Mouse (Mus musculus): Measurements from ENCODE around the gene Robo1. TPM values are rescaled to one million over a fixed set of nuclear protein-coding genes. Genes with fewer than 3 reads are reported as not detected.

The Robo1 gene
- polyA plus RNA-seq, 1 experiment from 2014 or later, result 30.1 TPM

DNA sequence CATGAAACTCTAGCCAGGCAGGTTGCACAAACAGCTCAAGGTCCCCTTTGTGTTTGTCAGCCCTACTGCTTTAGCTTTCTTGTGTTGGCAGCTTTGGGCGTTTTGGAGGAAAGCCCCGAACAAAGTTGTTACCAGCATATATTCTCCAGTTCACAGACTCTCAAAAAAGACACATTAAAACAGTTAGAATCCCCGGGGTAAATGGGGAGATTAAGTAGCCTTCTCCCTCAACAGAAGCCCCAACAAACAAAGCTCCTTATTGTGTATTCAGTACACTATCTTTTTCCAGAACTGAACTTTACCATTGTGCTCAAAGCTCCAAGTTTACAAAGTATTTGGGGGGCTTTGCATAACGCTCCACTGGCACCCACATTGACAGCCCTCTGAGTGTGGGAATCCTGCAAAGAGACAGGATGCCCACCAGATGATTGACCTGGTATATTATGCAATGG lies 302.6 kb downstream of the Robo1 start:
- WGBS, result 55% methylated on average over 4 of the region's 4 CpGs
- no peak overlapping the region for H3K4me2 ChIP-seq
- no peak for ATAC-seq (ENCODE audit: insufficient number of reproducible peaks, low FRiP score)
- no peaks in the 10 kb centered on the region for H3K27me3 ChIP-seq (replicated peaks)
- H3K4me1 ChIP-seq (replicated peaks), result no peaks in the 10 kb centered on the region
- H3K9ac ChIP-seq, result no peak overlapping the region
- H3K4me3 ChIP-seq, result no peak overlapping the region
- no peaks in the 10 kb centered on the region for H3K9me3 ChIP-seq (replicated peaks)
- H3K36me3 ChIP-seq, result no peaks in the 10 kb centered on the region
- no peak overlapping the region for H3K27ac ChIP-seq (ENCODE audit: poor library complexity, severe bottlenecking)

DNA sequence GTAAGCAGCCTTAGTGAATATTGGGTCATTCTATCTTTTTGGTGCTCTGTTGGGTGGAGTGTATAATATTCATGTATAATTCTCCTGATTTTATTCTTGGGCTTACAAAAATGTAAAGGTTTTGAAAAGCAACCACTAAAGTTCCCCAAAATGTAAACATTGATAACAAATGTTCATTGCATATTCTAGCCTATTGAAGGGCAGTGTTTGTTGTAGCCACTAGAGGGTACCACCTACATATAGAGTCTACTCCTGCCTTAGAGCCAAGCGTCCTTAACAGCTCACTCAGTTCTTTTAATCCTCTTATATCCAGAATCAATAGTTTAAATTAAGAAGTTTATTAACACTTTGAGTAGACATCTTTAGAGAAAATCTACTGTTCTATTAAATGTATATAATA lies 306.8 kb downstream of the Robo1 start:
- no peak overlapping the region for H3K4me2 ChIP-seq
- H3K4me3 ChIP-seq, result no peak overlapping the region
- H3K9me3 ChIP-seq (replicated peaks), result no peaks in the 10 kb centered on the region
- H3K9ac ChIP-seq, result no peak overlapping the region
- H3K36me3 ChIP-seq, result no peaks in the 10 kb centered on the region
- no peaks in the 10 kb centered on the region for H3K27me3 ChIP-seq (replicated peaks)
- 5% methylated on average over 1 of the region's 1 CpGs for WGBS
- ATAC-seq (ENCODE audit: insufficient number of reproducible peaks, low FRiP score), result no peak
- no peaks in the 10 kb centered on the region for H3K4me1 ChIP-seq (replicated peaks)
- no peak overlapping the region for H3K27ac ChIP-seq (ENCODE audit: poor library complexity, severe bottlenecking)

DNA sequence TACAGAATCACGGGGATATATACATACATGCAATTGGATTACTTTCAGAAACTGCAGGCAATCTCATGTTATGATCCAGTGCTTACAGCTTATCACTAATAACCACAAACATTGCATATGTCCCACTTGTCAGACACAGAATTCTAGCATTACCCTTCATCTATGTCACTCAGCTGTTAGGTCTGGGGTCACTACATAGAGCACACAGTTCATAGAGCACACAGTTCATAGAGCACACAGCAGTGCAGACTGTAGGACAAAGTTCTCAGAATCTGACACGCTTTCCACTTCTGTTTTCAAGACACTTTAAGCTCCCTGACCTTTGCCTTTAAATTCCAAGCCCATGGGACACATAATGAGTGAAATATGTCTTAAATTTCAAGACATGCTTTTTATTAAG lies 307.3 kb downstream of the Robo1 start:
- no peaks in the 10 kb centered on the region for H3K36me3 ChIP-seq
- no peak overlapping the region for H3K4me3 ChIP-seq
- ATAC-seq (ENCODE audit: insufficient number of reproducible peaks, low FRiP score), result no peak
- no peak overlapping the region for H3K4me2 ChIP-seq
- no peaks in the 10 kb centered on the region for H3K4me1 ChIP-seq (replicated peaks)
- H3K27me3 ChIP-seq (replicated peaks), result no peaks in the 10 kb centered on the region
- H3K9me3 ChIP-seq (replicated peaks), result no peaks in the 10 kb centered on the region
- no peak overlapping the region for H3K9ac ChIP-seq
- no peak overlapping the region for H3K27ac ChIP-seq (ENCODE audit: poor library complexity, severe bottlenecking)
- WGBS, result 58% methylated on average over 2 of the region's 2 CpGs

DNA sequence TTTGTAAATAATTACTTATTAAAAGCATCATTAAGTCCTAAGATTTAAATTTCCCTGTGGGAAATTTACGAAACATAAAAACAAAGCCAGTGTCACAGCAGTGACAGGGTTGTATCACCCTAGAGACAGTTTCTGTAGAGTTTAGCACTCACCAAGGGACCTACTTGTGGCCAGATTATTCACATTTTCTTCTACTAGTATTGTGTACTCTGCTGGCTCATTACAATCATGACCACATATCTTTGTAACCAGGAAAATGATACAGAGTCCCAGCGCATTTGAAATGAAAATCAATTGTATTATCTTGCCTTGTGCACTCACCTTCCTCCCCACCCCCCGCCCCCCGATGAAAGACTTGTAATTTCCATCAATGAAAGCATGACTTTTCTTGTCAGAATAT lies 314.3 kb downstream of the Robo1 start:
- Histone ChIP-seq H3K27me3 (replicated peaks) (no peaks in the 10 kb centered on the region), H3K27ac (ENCODE audit: poor library complexity, severe bottlenecking) (no peak overlapping the region), H3K36me3 (no peaks in the 10 kb centered on the region), H3K4me1 (replicated peaks) (no peaks in the 10 kb centered on the region), H3K9me3 (replicated peaks) (no peaks in the 10 kb centered on the region), H3K9ac (no peak overlapping the region), H3K4me2 (no peak overlapping the region), H3K4me3 (no peak overlapping the region)
- 79% methylated on average over 4 of the region's 4 CpGs for WGBS
- ATAC-seq (ENCODE audit: insufficient number of reproducible peaks, low FRiP score), result no peak

DNA sequence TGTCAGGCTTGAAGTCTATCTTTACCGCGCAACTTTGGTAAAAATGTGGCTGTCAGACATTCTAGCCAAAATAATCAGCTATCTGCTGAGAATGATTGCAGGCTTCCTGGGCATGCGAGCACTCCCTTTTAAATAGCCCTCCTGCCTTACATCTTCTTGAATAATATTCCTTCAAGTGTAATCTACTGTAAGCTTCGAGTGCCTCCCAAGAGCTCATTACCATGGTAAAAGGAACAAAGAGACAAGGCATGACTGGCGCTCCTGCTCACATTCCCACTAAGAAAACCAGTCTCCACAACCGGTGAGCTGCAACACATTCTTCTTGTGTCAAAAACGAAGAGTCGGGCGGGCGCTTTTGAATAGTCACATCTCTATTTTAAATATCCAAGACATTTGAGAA lies 314.8 kb downstream of the Robo1 start:
- H3K4me2 ChIP-seq, result no peak overlapping the region
- H3K4me3 ChIP-seq, result no peak overlapping the region
- no peak overlapping the region for H3K27ac ChIP-seq (ENCODE audit: poor library complexity, severe bottlenecking)
- no peak for ATAC-seq (ENCODE audit: insufficient number of reproducible peaks, low FRiP score)
- WGBS, result 69% methylated on average over 10 of the region's 10 CpGs
- no peak overlapping the region for H3K9ac ChIP-seq
- H3K9me3 ChIP-seq (replicated peaks), result no peaks in the 10 kb centered on the region
- H3K4me1 ChIP-seq (replicated peaks), result no peaks in the 10 kb centered on the region
- no peaks in the 10 kb centered on the region for H3K27me3 ChIP-seq (replicated peaks)
- no peaks in the 10 kb centered on the region for H3K36me3 ChIP-seq

DNA sequence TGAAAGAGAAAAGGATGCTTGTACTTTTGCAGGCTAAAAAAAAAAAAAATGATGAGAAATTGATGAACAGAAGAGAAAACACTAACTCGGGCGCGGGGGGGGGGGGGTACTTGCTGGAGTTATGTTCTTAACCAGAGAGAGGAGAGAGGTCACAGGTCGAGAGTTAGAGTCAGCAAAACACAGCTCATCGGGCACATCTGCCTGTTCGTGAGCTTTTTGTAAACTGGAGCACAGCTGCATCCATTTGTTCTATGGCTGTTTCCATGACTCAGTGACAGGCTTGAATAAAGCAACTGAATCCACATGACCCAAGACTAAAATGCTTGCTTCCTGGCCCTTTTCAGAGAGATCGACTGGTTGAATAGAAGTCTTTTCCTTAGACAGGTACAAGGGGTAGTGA lies 325.7 kb downstream of the Robo1 start:
- H3K4me3 ChIP-seq, result no peak overlapping the region
- WGBS, result 79% methylated on average over 7 of the region's 7 CpGs
- H3K27me3 ChIP-seq (replicated peaks), result no peaks in the 10 kb centered on the region
- H3K9ac ChIP-seq, result no peak overlapping the region
- no peaks in the 10 kb centered on the region for H3K9me3 ChIP-seq (replicated peaks)
- no peaks in the 10 kb centered on the region for H3K36me3 ChIP-seq
- H3K4me1 ChIP-seq (replicated peaks), result 0 out of 2 replicates have a peak, but pooled peaks cover 4% of the 10 kb centered on the region
- H3K27ac ChIP-seq (ENCODE audit: poor library complexity, severe bottlenecking), result no peak overlapping the region
- no peak overlapping the region for H3K4me2 ChIP-seq
- no peak for ATAC-seq (ENCODE audit: insufficient number of reproducible peaks, low FRiP score)

DNA sequence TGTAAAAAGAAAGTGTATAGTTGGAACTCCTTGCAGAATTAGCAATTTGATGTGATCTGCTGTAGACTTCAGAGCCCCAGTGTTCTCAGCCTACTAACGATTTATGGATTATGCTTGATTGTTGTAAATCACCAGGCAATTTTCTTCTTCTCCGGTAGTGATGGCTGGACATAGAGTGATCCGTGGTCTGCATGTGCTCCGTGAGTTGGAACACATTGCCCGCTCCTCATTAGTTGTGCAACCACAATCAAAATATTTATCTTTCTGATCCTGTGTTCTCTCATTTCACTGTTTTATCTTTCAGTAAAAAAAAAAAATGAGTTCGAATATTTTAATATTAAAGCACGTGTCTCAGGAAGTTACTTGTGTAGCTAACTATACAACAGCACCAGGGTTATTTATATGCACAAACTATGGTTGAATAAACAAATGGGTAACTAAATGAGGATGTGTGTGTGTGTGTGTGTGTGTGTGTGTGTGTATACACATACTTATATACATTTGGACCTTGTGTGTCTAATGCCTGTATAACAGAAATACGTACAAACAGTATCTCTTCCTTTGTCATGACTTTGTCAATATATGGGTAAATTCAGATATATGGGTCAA lies 331.3 kb downstream of the Robo1 start:
- no peak overlapping the region for H3K27ac ChIP-seq (ENCODE audit: poor library complexity, severe bottlenecking)
- H3K9me3 ChIP-seq (replicated peaks), result no peaks in the 10 kb centered on the region
- H3K4me3 ChIP-seq, result no peak overlapping the region
- no peak overlapping the region for H3K9ac ChIP-seq
- H3K4me1 ChIP-seq (replicated peaks), result peaks cover 8% of the 10 kb centered on the region; the same call in 1 of the 2 replicates
- WGBS, result 81% methylated on average over 8 of the region's 8 CpGs
- H3K36me3 ChIP-seq, result no peaks in the 10 kb centered on the region
- H3K27me3 ChIP-seq (replicated peaks), result no peaks in the 10 kb centered on the region
- no peak for ATAC-seq (ENCODE audit: insufficient number of reproducible peaks, low FRiP score)
- H3K4me2 ChIP-seq, result no peak overlapping the region

DNA sequence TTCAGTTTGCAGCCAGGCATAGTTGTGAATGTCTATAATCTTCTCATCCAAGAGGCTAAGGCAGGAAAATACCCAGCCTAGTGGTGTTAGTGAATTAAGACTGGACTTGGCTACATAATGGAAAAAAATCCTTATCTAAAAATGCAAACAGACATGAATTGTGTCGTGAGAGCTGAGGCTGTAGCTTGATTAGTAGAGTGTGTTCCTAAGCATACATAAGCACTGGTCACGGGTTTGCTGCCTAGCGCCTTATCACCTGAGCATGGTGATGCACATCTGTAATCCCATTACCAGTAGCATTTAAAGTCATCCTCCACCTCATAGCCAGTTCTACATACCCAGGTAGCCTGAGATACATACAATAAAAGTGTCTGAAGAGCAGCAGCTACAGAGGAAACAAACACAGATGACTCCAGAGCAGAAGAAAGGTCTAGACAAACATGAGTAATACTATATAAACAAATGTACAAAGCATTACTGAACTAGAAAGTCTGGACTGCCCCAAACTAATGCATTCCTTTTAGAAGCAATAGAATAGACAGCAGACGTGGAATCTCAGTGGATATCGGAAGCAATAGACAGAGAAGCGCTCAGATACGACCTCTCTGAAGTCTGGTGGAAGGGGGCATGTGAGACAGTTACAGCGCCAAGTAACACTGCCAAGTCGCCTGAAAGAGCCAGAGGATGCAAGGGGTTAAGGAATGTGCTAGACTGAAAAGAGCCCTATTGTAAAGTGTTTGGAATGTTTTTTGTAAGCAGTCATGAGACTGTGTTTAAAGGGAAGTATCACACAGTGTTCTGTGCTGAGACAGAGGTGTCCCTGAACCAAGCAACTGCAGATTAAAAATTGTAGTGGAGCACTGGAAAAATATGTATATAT lies 333.1 kb downstream of the Robo1 start:
- no peak overlapping the region for H3K9ac ChIP-seq
- H3K4me3 ChIP-seq, result no peak overlapping the region
- peaks cover 8% of the 10 kb centered on the region; the same call in 1 of the 2 replicates for H3K4me1 ChIP-seq (replicated peaks)
- H3K27ac ChIP-seq (ENCODE audit: poor library complexity, severe bottlenecking), result no peak overlapping the region
- no peak overlapping the region for H3K4me2 ChIP-seq
- H3K36me3 ChIP-seq, result no peaks in the 10 kb centered on the region
- 52% methylated on average over 9 of the region's 9 CpGs for WGBS
- no peak for ATAC-seq (ENCODE audit: insufficient number of reproducible peaks, low FRiP score)
- H3K27me3 ChIP-seq (replicated peaks), result no peaks in the 10 kb centered on the region
- no peaks in the 10 kb centered on the region for H3K9me3 ChIP-seq (replicated peaks)

DNA sequence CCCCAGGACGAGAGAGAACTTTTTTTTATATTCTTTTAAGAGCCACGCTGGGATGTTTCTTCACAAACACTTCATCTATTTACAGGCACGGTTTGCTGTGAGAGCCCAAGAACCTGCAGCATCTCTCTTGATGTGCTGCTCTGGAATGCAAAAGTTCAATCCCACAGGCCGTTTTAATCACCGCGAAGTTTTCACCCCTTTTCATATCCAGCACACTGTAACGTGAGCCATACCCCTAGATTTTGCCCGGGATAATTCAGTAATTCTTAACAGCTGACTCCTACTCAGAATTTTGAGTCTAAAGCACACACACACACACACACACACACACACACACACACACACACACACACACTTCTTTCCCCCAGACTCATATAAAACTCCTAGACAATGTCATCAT lies 337.8 kb downstream of the Robo1 start:
- Histone ChIP-seq H3K9ac (no peak overlapping the region), H3K27me3 (replicated peaks) (no peaks in the 10 kb centered on the region), H3K27ac (ENCODE audit: poor library complexity, severe bottlenecking) (no peak overlapping the region), H3K36me3 (no peaks in the 10 kb centered on the region), H3K4me1 (replicated peaks) (peaks cover 7% of the 10 kb centered on the region; the same call in 1 of the 2 replicates), H3K9me3 (replicated peaks) (no peaks in the 10 kb centered on the region), H3K4me3 (no peak overlapping the region), H3K4me2 (no peak overlapping the region)
- no peak for ATAC-seq (ENCODE audit: insufficient number of reproducible peaks, low FRiP score)
- WGBS, result 47% methylated on average over 8 of the region's 8 CpGs

DNA sequence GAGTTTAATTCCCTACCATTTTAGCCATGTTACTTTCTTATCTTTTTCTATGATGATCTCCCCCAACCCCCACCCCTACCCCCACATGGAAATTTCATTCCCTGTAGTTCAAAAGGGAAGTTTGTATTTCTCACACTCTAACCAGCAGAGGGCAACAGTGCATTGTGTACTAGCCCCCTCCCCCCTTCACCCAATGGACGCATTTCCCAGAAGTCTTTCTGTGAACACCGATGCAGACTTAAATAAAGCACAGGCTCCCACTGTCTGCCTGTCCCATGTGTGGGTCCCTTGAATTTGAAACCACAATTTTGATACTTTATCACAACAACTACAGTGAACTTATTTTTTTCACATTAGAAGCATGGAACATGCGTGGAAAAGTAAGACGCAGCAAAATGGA lies 341.2 kb downstream of the Robo1 start:
- no peak overlapping the region for H3K4me2 ChIP-seq
- ATAC-seq (ENCODE audit: insufficient number of reproducible peaks, low FRiP score), result 0 out of 2 replicates have a peak, but pooled peaks have one; percentile 39
- no peak overlapping the region for H3K9ac ChIP-seq
- 38% methylated on average over 4 of the region's 4 CpGs for WGBS
- H3K4me3 ChIP-seq, result no peak overlapping the region
- H3K9me3 ChIP-seq (replicated peaks), result no peaks in the 10 kb centered on the region
- H3K27ac ChIP-seq (ENCODE audit: poor library complexity, severe bottlenecking), result no peak overlapping the region
- no peaks in the 10 kb centered on the region for H3K27me3 ChIP-seq (replicated peaks)
- H3K4me1 ChIP-seq (replicated peaks), result no peaks in the 10 kb centered on the region
- no peaks in the 10 kb centered on the region for H3K36me3 ChIP-seq

DNA sequence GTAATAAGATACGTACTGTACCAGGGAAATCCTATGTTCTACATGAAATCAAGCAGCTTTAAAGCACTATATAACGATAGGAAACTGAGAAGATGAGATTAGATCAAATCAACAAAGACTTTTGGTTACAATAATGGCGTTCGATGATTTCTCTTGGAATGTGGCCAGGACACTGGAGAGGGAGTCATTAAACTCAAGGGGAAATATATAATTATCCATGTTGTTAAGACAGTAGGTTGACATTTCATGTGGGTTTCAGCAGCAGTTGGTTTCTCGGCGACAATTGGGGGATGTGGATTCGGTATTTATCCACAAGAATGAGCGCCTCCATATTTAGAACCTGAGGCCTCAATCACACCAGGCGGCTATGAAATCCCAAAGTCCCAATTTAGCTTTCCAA lies 347.3 kb downstream of the Robo1 start:
- Histone ChIP-seq H3K9me3 (replicated peaks) (no peaks in the 10 kb centered on the region), H3K4me3 (no peak overlapping the region), H3K9ac (no peak overlapping the region), H3K27ac (ENCODE audit: poor library complexity, severe bottlenecking) (no peak overlapping the region), H3K27me3 (replicated peaks) (no peaks in the 10 kb centered on the region), H3K4me1 (replicated peaks) (no peaks in the 10 kb centered on the region), H3K4me2 (no peak overlapping the region), H3K36me3 (no peaks in the 10 kb centered on the region)
- ATAC-seq (ENCODE audit: insufficient number of reproducible peaks, low FRiP score), result no peak
- WGBS, result 78% methylated on average over 9 of the region's 9 CpGs

Measured in heart, embryonic 12.5 days (tissue).